Mouse (Mus musculus): ENCODE data around the gene Abraxas2.

Gene Abraxas2

GRCm38 (mm10) chr7:132897258-132897657 is 38.2 kb downstream of the Abraxas2 start:
- no peak for DNase-seq (ENCODE audit: low spot score in 2 of 2)

- no peak for DNase-seq (ENCODE audit: low spot score in 2 of 2)
These were observed 39.2 kb downstream of the Abraxas2 start for GRCm38 (mm10) chr7:132898234-132898633.

GRCm38 (mm10) chr7:132900826-132901531 is 42.0 kb downstream of the Abraxas2 start:
- no peak for DNase-seq (ENCODE audit: low spot score in 2 of 2)

DNA sequence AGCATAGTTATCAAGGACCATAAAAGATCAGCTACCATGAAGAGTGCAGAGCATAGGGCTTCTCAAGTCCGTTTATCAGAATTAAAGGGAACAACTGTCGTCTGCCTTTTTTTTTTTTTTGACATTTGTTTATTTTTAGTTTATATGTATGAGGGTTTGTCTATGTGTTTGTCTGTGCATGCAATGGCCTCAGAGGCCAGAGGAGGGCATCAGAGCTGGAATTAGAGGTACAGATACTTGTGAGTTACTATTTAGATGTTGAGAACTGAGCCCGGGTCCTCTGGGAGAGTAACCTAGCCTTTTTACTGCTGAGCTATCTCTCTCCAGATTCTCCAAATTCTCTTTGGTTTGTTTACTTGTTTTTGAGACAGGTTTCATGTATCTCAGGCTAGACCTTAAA is 44.8 kb downstream of the Abraxas2 start:
- DNase-seq (ENCODE audit: low spot score in 2 of 2) = no peak

- no peak for DNase-seq (ENCODE audit: low spot score in 2 of 2)
These were observed 62.9 kb downstream of the Abraxas2 start for GRCm38 (mm10) chr7:132921971-132922370.

GRCm38 (mm10) chr7:132925227-132925626 is 66.2 kb downstream of the Abraxas2 start:
- DNase-seq (ENCODE audit: low spot score in 2 of 2) = no peak

- no peak for DNase-seq (ENCODE audit: low spot score in 2 of 2)
These were observed 68.2 kb downstream of the Abraxas2 start for GRCm38 (mm10) chr7:132927201-132927600.

GRCm38 (mm10) chr7:132930055-132930454 is 71.0 kb downstream of the Abraxas2 start:
- DNase-seq (ENCODE audit: low spot score in 2 of 2) = no peak

GRCm38 (mm10) chr7:132930850-132931559 is 72.0 kb downstream of the Abraxas2 start, which contains the start of gene Zranb1:
Gene Zranb1, plus strand, starts transcription at chr7:132931142.
- DNase-seq (ENCODE audit: low spot score in 2 of 2) = peak; percentile 99

GRCm38 (mm10) chr7:132931560-132932351 is 72.7 kb downstream of the Abraxas2 start:
- peak; percentile 48 to 55 for DNase-seq (ENCODE audit: low spot score in 2 of 2)

DNA sequence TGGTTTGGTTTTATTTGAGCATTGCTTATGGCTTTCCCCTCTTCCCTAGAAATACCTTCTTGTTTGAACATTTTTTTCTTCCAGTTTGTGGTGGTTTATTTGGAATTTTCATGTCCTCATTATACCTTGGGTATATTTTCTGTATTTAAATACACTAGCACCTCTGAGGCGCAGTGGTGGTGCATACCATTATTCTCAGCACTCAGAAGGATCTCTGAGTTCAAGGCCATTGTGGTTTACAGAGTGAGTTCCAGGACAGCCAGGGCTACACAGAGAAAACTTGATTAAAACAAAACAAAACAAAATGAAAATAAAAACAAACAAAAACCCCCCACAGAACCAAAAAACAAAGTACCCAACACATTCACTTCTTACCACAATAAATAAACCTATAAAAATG is 74.3 kb downstream of the Abraxas2 start:
- no peak for DNase-seq (ENCODE audit: low spot score in 2 of 2)

Measured in right cerebral cortex, postnatal 10 days (tissue).